Mouse (Mus musculus) bone marrow macrophage, adult 2 months (primary cell): Measurements from ENCODE around the gene Otulinl.

Experiments used
- CTCF ChIP-seq: IDR thresholded peaks from 2 replicates; pipeline ENCODE4 v1.5.1; 2012; ENCODE audit warnings: low read depth, mild to moderate bottlenecking, low read length, moderate library complexity
- POLR2A ChIP-seq: IDR thresholded peaks from 2 replicates; pipeline ENCODE4 v1.6.1; 2012; ENCODE audit warnings: mild to moderate bottlenecking, low read depth, low read length, borderline replicate concordance

GRCm38 (mm10) chr15:27688041-27688651 lies 6.8 kb upstream of the Otulinl start:
- TF ChIP-seq CTCF (no peak), POLR2A (no peak)
